Mouse (Mus musculus) 3T3-L1 (cell line): ENCODE results near the gene Cln5.

ENCODE experiments used
- DNase-seq: peaks from one replicate; pipeline ENCODE4 v3.0.0-alpha.2; 2015; ENCODE audit warnings: low read depth, low spot score

Cln5 gene

DNA sequence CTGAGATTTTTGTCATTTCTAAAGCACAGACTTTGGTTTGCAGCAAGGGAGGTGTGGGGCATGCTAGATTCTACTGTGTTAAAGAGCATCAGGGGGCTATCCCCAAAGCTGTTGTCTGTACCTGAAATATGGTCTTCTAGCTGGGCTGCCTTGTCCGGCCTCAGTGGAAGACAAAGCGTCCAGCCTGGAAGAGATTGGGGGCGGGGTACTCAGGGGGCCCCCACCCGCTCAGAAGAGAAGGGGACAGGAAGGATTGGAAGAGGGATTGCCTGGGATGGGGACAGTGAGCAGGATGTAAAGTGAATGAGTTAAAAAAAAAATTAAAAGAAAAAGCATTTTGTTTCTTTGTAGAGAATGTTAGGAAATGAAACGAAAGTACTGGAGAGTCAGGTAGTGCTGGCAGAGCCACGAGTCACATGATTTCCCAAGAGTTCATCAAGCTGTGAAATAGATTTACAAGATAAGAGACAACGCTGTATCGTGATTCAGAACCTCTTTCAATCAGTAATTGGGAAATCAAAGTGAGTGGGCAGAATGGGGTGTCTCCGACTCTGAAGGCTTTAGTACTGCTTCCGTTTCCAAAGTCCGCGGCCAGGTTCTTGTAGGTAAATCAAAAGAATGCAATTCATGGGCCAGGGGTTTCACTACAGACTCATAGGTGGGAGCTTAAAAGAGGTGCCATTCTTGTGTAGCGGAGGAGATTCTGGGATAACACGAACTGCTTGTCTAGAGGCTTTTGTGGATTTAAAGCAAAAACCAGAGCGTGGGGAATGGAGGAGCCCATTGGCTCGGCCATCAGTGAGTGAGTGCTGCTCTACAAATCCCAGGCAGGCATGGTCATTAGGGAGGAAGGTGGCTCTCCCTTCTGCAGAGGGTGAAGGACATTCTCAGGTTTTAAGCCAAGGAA lies 8.2 kb downstream of the Cln5 start:
- no peak for DNase-seq

- no peak for DNase-seq
These were observed 9.4 kb downstream of the Cln5 start for GRCm38 (mm10) chr14:103079209-103079977.

DNA sequence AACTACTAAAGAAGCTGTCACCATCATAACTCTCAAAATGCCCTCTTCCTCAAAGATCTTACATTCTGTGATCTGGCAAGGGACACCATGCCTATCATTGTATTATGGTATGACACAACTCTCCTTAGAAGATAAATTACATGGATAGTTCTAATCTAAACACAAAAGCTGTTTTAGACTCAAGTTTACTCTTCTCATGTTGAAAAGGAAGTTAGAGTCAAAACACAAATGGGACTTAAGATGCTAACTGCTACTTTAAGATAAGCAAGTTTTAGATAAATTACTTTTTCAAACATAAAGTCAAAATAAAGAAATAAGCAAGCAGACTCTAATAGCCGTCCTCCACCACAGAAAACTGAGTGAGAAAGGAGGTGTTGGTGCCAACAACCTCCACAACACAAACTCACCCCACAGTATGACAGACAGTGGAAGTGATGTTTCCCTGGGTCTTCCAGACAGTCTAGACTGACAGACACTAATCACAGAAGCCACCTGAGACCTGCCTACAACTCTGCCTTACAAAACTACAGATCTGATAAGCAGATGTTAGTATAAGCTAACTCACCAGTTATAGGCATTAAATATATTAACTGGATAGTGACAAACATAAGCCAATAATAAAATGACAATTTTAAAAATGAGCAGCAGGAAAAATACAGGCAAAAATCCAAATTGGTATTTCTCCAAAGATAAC lies 16.0 kb downstream of the Cln5 start:
- DNase-seq, result no peak

DNA sequence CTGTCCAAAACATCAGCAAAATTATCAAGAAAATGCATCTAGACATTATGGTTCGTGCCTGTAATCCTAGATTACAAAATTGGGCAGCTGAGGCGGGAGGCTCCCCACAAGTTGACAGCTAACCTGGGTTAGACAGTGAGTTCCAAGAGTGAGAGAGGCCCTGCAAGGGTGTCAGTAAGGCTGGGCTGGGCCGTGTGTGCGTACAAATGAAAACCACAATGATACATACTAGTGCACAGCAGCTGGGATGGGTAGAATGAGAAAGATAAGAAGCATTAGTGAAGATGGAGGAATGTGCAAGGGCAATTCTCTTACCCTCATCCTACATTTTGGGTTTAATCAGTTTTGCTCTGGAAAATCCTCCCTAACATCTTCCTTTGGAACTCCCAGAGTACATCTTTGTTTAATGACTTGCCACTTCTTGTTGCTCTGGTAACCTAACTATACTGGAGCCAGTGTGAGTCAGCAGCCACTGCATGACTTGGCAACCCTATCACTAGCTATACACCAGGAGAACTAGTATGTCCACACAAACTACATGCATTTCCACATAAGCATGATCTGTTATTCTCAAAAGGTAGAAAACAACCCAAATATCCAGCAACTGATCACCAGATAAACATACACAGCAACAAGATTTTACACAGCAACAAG lies 16.8 kb downstream of the Cln5 start:
- DNase-seq, result peak; percentile 76

DNA sequence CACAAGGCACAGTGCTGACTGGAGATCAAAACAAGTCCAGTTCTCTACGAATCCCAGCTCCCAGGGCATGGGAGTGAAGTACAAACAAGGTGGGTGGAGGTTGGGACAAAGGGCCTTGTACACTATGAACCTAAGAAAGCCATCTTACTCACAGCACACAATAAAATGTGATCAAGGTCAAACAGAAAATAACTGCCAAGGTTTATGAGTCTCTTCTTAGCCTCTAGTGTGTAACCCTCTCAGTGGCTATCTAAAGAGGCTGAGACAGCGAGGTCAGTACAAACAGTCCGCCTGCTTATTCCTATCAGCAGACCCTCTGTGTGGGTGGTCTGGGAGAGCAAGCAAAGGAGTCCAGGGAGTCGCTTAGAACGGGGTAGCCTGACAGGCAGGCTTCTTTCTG lies 17.8 kb downstream of the Cln5 start:
- no peak for DNase-seq

GRCm38 (mm10) chr14:103088624-103089023 lies 18.6 kb downstream of the Cln5 start:
- DNase-seq, result peak; percentile 83

- no peak for DNase-seq
These were observed 23.2 kb downstream of the Cln5 start for GRCm38 (mm10) chr14:103093236-103093635.

GRCm38 (mm10) chr14:103093670-103094069 lies 23.7 kb downstream of the Cln5 start:
- no peak for DNase-seq

DNA sequence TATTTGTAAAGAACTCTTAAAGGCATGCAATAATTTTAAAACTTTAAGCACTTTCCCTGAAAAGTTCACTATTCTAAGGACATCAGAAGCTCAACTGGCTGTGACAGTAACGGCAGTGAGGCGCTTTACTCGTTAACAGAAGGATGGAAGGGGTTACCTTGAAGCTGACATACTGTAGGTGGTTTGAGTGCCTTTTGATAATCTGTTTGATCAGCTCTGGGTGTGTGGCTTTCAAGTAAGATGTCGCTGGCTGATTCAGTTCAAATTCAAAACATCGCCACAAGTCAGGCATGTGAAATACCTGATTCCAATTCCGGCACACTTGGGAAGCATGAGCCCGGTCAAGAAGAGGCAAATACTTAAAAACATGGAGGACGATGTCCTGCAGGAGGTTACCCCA lies 25.0 kb downstream of the Cln5 start:
- DNase-seq, result no peak

DNA sequence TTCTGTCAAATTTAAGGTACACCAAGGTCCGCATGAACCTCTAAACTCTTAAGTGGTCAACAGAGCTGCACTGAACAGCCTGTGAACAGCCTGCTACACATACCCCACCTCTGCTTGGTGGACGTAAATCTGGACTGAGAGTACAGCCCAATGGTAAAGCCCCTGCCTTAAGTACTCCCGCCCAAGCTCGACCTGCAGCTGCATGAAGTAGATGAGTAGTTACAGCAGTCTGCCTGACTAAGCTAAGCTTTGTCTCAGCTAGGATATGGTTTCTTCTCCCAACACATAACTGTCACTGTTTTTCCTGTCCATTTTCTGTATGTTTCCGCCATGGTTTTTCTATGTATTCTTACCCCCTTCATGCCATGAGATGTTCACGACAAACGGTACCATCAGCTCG lies 25.8 kb downstream of the Cln5 start:
- DNase-seq, result no peak

GRCm38 (mm10) chr14:103096621-103097020 lies 26.6 kb downstream of the Cln5 start:
- DNase-seq, result peak; percentile 31

DNA sequence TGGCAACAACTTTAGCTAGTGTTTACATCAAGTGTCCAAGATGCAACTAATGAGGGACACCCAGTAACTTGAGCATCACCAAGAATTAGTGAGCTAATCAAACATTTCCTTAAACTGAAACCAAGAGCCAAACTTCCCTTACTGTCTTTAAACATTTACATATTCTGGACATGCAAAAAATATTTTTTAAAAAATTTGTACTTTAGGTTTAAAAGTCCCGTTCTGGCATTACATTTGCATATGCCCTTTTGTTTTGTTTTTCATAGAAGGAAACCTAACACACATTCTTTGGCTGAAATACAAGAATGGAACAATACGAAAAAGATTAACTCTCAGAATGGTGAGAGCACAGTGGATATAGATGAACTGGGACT lies 28.2 kb downstream of the Cln5 start:
- DNase-seq, result peak; percentile 28

GRCm38 (mm10) chr14:103098587-103099235 lies 28.7 kb downstream of the Cln5 start:
- DNase-seq, result peak; percentile 63

- DNase-seq, result peak; percentile 97
These were observed 29.4 kb downstream of the Cln5 start, which contains the start of gene Fbxl3 for GRCm38 (mm10) chr14:103099238-103099933. TSS of gene Fbxl3 (minus strand) at chr14:103099566.

- DNase-seq, result no peak
These were observed 30.3 kb downstream of the Cln5 start for GRCm38 (mm10) chr14:103100296-103100695.

DNA sequence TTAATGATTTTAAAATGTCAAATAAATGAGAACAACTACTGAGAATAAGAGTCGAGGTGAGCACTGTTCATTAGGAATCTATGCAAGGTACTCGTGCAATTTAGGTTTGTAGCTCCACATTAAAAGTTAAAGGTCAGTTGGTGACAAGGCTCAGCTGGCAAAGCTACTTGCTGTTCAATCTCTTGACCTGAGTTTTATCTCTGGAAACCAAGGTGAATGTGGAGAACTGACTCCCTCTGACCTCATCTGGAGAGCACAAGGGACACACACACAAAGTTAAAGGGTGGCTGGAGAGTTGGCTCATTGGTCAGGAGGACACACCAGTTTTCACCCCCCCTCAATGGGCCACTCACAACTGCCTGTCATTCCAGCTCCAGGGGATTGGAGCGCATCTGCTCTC lies 31.2 kb downstream of the Cln5 start:
- no peak for DNase-seq

DNA sequence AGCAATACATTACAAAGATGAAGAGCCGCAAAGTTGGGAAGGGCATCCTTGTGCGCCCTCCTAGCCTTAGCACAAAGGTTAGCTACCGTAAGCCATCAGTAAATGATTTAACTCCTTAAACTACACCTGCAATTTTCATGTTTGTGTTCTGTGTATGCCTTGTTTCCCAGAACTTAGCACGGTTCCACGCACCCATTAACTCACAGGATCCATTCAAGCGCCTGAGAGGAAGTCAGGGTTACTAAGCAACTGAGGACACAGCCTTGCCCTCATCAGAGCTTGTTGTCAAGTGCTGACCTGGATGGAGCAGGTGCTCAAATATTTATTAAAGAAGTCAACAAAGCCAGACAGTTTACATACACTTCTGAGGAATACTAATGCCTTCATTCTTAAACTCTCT lies 32.2 kb downstream of the Cln5 start:
- no peak for DNase-seq

DNA sequence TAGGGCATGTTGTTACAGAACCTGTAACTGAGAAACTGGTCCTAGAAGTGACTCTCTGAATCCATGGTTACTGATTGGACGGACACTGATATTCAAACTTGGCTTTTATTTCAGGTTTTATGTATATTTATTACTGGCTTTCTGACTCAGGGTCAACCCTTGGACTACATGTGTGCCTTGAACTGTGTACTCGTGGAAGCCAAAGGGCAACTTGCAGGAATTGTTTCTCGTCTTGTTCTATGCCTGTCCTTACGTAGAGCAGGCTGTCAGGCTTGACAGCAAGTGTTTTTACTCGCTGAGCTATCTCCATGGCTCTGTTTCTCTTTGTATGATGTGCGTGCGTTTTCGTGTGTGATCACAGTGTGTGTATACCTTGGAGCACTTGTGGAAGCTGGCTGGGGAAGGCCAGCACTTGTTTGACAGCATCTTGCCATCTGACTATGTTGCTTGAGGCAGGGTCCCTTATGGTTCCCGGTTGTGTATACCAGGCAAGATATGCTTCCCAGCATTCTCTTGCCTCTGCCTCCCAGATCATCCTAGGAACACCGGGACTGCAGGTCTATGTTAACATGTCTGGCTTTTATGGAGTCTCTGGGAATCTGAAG lies 32.8 kb downstream of the Cln5 start:
- DNase-seq, result no peak

DNA sequence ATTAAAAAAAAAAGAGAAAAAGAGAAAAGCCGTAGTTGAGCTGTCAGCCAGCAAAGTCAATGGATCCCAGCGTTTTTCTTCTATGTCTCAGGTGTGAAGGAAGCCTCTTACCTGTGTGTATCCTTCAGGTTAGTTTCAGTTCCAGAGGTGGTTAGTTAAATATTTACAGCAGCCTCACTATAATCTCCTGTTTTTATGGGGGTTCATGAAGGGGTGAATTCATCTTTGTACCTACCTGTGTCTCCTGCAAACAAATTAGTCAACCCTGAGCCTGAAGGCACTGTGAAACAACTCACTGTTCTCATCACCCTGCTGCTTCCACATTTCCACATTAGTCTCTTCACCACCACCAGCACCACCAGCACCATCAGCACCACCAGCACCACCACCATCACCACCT lies 36.3 kb downstream of the Cln5 start:
- DNase-seq, result no peak

- DNase-seq, result no peak
These were observed 40.0 kb downstream of the Cln5 start for GRCm38 (mm10) chr14:103109971-103110370.
